Mouse (Mus musculus): ENCODE measurements around the gene Stard10.

The Stard10 gene

DNA sequence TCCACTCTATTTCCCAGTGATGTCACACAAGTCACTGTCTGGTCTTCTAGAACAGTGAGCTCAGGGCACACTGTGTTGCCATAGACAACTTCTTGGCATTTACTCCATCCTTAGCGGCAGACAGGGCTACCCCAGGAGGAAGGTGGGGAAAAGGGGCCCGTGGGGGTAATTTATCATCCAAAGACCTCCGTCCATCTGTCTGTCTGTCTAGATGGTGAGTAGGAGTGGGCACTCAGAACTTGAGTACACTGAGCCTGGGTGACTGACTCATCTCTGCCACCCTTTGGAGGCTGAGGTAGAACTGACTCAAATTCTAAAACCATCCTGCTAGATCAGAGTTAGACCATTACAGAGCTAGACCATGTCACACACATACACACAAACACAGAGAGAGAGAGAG is at the start of gene Stard10:
Gene Stard10 (plus strand): TSS at position 73 of the 400 bp plus-strand sequence.
- DNase-seq (ENCODE audit: inconsistent ontology term) = no peak

DNA sequence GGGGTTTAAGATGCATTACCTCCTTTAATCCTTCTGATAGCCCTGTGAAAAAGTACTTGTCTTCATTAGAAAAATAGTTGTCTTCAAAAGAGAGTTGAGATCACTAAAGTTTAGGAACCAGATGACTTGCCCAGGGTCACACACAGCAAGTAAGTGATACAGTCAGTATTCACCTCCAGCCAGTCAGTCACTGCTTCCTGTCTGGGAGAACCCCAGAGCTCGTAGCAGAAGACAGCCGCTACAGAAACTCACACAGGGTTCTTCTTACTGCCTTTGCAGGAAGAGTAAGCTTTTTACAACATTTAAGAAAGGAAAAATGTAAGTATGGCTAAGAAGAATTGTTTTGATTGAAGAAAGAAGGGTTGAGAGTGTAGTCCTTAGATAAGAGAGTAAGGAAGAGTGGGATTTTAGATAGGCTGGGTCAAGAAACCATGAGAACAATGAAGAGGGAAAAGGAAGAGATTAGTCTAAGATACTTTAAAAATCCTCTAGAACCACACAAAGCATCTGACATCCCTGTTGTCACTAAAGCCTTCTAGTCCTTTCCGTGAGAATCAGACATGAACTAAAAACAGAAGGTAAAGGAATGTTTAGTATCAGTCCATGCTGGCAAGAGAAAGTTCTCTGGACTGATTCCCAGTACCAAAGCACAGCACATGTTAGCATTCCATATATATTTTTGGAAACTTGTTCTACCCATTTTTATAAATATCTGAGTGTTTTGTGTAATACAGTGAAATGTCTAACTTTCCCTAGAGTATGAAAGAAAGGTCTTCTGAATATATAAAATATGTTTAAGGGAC is 49.2 kb upstream of the Stard10 start:
- no peak for DNase-seq (ENCODE audit: inconsistent ontology term)

DNA sequence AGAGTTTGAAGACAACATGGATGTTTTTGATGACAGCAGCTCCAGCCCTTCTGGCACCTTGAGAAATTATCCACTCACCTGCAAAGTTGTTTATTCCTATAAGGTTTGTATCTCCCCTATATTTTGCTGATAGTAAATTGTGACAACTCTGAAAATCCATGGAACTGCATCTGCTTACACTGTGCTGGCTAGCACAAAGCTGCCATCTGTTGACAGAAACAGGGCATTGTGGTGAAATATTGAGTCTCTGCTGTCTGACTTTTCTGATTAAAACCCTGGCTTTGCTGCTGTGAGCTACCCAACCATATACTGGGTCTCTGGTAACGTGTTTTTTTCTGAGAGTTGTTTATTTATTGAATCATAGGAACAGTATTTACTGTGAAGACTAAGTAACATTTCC is 45.3 kb upstream of the Stard10 start:
- DNase-seq (ENCODE audit: inconsistent ontology term) = no peak

DNA sequence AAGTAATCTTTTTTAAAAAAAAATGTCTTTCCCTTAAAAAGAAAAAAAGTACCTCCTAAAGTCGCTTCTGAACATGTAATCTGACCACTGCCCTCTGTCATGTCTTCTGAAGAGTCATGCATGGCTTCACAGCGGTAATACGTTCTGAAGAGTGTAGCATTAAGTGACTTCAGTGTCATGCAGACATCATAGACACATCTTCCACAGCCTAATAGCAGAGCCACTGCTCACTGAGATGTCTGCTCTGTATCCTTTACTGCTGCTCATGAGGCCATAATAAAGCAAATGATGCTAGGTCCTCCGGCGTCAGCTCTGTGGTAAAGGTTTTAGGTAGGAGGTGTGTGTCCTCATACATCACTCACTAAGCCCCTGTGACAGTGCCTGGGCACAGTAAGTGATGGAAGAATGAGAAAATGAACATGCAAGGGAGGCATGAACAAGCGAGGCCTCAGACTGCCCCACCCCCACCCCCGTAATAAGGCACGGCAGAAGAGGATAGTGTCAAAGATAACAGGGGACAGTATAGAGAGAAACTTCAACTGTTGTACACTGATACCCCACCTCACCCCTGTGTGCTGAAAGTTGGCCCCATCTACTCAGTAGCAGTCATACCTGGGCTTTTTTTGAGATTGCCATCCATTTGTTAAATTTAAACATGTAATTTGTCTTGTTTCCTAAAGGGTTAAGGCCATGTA is 44.3 kb upstream of the Stard10 start:
- no peak for DNase-seq (ENCODE audit: inconsistent ontology term)

DNA sequence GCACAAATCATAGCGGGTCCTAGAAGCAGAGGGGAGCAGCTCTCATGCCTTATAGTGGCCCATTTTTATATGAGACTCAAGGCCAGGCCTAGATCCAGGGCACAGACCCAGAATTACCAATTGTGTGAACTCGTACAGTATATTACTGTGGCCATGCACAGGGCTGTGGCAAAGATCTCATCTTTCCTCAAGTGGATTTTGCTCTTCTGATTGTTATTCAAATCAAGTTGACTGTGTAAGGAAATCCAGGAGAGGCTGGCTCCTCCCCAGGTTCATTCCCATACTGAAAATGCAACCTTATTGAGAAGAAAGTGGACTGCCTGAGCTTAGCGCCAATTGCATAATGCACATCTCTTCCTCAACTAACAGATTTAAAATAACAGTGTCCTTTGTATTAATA is 34.2 kb upstream of the Stard10 start:
- no peak for DNase-seq (ENCODE audit: inconsistent ontology term)

DNA sequence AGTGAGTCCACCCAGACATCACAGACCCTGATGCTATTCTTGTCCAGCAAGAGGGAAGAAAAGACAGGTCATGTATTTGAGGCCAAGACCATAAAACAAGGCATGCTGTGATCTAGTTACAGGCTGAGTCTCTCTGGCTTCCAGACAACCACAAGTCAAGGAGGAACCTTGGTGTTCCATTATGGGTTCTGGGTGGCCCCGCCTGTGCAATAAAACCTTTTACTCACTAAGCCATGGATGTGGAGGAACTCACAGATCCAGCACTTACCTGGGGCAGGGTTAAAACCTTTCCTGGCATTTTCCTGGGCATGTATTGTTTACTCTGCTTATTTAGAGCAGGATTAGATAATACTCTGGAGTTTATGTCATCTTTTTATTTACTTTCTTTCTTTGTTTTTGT is 32.4 kb upstream of the Stard10 start:
- no peak for DNase-seq (ENCODE audit: inconsistent ontology term)

DNA sequence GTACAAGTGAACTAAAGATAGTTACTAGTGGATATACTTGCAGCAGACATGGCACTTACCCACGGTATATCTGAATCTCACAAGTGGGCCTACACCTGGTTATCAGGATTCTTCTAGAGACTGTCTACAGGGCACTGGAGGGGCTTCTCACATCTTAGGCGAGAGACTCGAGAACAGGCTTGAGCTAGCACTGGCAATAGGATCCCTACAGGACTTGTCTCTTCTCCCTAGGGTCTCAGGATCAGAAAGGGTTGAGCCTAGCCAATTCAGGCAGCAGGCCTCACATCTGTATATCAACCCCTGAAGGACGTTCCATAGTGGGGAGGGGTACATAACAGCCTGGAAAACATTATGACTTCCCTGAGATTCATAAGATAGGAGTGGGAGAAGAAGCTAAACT is 30.0 kb upstream of the Stard10 start:
- DNase-seq (ENCODE audit: inconsistent ontology term) = no peak

DNA sequence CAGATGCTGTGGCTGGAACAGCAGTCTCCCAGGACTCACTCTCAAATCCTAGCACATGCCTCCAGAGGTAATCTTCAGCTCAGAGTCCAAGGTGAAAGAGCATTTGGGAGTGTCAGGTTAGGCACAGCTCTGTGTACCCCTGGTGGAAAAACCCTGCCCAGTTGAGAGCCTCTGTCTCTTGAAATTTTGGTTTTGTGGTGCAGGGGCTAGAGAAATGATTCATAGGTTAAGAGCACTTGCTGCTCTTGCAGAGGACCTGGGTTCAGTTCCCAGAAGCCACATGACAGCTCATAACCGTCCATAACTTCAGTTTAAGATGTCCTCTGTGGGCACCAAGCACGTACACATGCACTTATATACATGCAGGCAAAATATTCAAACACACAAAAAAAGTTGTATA is 29.1 kb upstream of the Stard10 start:
- no peak for DNase-seq (ENCODE audit: inconsistent ontology term)

DNA sequence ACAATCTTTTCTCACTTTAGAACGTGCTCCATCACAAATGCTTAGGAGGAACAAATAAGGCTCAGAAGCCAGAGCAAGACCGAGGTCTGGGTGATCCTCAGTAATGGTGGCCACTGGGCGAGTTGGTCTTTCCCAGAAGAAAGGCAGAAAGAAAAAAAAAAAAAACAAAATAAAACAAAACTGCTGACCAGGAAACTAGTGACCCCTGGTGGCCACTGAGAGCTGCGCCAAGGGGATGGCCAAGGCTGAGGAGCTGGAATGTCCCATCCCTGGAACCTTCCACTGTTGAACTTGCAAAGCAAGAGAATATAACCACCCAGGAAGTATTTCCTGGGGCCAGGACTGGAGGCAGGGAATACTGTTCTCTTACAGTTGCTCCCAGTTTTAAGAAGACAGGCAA is 28.4 kb upstream of the Stard10 start:
- DNase-seq (ENCODE audit: inconsistent ontology term) = peak; percentile 50

DNA sequence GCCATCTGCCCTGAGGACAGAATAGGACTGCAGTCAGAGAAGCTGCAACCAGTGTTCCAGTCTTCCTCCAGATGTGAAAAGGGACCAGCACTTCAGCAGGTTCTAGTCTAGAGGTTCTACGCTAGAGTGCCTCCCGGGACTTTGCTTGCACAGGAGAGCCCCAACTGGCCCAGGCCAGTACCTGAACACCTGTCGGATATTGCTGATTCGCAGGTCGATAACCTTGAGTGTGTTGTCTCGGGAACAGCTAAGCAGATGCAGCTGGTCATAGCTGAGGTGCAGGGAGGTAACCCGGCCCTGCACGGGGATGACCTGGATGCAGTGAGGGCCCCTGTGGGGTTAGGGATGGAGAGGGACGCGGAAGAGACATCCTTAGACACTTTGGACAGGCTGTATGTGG is 26.5 kb upstream of the Stard10 start:
- DNase-seq (ENCODE audit: inconsistent ontology term) = no peak

DNA sequence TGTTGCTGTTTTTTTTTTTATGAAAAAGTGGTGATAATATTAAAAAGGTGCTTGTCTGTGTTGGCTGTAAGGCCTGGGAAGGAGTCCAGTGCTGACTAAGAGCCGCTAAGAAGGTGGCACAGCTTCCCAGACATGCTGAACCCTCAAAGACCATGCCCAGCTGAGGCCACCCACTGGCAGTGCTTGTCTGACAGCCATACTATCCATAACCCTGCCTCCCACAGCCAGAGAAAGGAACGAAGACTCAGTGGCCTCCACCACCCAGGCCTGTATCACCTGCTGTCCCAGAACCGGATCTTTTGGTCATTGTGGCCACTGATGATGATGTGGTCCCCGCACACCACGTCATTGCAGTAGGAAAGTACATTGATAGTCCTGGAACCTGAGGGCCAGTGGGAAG is 25.7 kb upstream of the Stard10 start:
- no peak for DNase-seq (ENCODE audit: inconsistent ontology term)

DNA sequence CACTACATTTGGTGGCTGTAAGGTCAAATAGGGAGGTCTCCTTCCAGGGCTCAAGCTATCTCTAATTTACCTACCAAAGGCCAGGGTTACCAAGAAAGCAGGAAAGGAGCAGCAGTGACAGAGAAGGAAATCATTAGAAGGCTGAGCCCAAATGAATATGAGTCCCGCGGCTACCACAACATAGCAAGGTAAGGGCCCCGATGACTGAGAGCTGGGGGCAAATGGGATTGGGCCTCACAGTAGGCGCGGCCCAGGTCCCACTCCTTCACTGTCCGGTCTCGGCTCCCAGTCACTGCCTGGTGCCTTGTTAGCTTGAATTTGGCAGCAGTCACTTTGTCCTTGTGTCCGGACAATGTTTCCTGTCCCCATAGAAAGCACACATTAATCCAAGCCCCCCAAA is 25.2 kb upstream of the Stard10 start:
- DNase-seq (ENCODE audit: inconsistent ontology term) = no peak

DNA sequence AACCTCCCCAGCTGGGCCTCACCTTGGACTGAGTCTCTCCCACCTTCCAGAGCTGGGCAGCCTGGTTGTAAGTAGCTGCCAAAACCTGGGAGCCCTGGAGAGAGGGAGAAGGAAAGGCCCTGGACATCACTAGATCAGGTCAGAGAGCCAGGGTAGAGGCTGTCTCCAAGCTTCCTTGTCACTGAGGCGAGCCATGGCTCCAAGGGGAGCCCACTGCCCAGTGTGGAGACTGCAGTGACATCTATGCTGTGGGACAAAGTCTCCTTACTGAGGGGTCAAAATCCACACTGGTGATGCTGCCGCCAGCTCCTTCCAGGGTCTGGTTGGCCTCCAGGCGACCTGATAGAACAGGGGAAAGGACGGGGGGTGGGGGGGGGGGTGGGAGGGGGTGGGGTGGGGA is 24.8 kb upstream of the Stard10 start:
- no peak for DNase-seq (ENCODE audit: inconsistent ontology term)

DNA sequence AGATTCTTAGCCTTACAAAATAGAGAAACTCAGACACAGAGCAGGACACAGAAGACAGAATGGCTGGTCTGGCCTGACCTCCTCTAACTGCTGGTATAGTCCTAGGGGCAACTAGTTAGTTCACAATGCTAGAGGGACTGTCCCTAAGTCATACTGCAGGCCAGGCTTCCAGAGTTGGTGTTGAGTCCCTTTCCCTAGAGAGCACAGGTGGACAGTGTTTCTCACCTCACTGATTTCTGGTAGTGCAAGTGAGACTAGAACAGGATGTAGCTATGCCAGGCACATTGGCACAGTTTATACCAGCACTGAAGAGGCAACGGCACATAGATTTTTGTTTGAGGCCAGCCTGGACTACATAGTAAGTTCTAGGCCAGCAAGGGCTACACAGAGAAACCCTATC is 24.2 kb upstream of the Stard10 start:
- no peak for DNase-seq (ENCODE audit: inconsistent ontology term)

DNA sequence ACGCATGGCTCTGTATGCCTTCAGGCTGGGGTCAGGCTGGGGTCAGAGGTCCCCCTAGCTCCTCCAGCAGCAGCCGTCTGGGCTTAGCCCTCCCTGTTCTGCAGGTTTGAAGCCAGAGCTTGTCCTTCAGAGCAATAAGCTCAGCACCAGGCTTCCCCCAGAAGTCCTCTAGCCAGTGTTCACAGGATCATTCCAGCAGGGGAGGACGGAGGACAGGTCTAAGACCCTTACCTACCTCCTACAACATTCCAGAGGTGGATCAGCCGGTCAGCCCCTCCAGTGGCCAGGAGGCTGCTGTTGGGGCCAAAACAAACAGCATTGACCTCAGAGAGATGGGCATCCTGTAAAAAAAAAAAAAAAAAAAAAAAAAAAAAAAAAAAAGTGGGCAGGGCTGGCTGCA is 23.7 kb upstream of the Stard10 start:
- DNase-seq (ENCODE audit: inconsistent ontology term) = no peak

DNA sequence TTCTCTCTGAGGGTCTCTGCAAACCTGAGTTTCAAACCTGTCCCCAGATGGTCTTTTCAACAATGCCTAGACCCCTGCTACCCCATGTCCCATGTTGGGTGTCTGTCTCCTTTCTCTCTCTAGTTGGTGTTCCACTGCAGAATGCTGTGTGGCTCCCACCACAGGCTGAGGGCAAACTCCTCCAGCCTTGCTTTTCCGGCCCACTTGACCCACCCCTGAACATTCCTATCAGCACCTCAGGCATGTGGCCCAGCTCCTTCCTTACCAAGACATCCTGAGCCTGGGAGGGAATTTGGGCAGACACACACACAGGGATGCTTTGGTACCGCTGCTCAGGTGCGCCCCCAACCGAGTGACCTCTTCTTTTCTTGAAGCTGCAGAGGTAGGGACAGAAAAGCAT is 23.3 kb upstream of the Stard10 start:
- no peak for DNase-seq (ENCODE audit: inconsistent ontology term)

DNA sequence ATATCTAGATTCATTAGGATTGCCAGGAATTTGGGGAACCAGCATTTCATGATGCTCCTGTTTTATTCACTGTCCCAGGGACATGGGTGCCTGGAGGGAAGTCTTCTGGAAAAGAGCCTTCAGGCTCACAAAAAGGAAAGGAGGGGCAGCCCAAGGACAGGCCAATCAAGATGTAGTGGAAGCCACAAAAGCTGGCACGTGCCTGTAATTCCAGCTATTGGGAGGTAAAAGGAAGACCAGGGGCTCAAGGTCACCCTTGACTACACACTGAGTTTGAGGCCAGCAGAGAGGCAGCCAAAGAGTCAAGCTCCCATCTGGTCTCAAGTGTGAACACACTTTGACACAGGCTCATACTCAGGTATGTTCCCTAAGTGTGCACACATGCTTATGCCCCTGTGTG is 21.4 kb upstream of the Stard10 start:
- no peak for DNase-seq (ENCODE audit: inconsistent ontology term)

DNA sequence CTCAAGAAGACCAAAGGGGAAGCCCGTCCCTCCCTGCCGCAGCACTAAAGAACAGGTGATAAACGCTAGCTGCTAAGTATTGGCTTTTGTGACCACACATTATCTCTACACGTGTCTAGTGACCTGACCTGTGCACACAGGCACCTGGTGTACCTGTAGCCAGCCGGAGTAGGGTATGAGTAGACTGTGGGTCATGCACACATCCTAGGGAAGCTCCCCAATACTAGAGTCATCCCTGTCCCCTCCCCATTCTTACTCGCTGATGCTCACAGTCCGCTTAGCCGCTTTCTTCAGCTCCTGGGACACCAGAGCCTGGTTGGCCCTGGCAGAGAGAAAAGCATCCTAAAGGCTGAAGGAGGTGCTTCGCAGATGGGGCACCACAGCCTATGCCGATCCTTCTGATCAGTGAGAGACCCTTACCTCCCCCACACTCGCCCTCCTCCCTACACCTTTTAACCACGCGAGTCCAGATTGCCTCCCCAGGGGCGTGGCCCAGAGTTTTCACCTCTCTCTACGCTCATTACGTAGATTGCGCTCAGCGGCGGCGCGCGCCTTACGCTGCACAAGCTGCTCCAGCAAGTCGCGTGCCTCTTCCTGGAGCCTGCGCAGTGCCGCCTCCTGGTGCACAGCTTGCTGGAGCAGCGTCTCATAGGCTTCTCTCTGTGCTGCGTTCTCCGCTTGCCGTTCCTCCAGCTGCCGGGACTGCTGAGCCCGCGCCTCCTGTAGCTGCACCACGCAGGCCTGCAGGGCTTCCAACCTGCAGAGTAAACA is 20.4 kb upstream of the Stard10 start:
- peak; percentile 57 for DNase-seq (ENCODE audit: inconsistent ontology term)

DNA sequence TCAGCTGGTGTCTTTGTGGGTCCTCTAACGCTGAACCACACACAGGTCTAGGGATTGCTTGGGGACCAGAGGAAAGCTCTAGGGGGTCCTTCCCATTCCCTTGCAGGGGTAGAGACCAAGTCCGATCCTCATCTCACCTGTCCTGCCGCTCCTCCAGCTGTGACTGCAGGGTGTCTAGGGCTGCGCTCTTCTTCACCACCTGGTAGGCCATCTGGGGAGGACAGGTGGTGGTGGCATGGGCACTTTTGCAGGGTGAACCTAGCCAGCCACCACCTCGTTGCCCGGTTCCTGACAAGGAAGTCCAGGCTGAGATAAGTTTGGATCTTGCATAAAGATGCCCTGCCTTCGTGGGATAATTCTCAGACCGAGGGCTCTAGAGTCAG is 19.9 kb upstream of the Stard10 start:
- no peak for DNase-seq (ENCODE audit: inconsistent ontology term)

DNA sequence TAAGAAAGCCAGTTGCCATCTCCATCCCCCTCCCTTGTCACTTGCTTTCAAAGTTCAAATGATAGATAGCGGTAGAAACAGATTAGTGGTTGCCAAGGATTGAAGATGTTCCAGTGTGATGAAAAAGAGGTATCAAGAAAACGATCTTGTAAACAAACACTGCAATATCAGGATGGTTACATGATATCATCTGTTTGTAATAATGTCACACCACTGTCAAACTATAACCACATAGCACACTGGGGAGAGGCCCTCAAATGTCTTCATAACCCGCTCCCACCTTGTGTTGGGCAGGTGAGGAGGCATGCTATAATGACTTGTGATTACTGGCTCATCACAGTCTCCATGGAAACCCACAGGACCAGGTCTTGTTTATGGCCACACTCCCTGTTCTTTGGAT is 18.5 kb upstream of the Stard10 start:
- no peak for DNase-seq (ENCODE audit: inconsistent ontology term)

DNA sequence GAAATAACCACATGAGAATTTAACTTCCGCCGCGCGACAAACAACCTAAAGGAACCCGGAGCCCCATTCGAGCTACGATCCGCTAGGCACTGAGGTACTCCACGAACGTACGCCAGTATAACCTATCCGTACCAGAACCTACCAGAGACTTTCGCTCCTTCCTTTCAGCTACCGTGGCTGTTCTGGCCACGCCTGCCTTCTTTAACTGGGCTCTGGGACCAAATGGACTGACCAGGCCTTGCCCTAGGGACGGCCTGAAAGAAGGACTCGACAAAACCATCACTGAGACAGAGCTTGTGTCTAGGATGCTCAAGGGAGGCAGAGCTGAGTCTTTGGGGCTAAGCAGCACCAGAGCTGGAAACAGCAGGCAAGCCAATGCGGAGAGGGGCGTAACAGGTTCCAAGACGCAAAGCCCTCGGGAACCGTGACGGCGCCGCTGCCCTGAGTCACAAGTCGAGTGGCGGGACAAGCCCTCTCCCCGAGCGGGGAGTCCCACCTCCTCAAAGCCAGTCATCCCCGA is 15.5 kb upstream of the Stard10 start:
- DNase-seq (ENCODE audit: inconsistent ontology term) = no peak

DNA sequence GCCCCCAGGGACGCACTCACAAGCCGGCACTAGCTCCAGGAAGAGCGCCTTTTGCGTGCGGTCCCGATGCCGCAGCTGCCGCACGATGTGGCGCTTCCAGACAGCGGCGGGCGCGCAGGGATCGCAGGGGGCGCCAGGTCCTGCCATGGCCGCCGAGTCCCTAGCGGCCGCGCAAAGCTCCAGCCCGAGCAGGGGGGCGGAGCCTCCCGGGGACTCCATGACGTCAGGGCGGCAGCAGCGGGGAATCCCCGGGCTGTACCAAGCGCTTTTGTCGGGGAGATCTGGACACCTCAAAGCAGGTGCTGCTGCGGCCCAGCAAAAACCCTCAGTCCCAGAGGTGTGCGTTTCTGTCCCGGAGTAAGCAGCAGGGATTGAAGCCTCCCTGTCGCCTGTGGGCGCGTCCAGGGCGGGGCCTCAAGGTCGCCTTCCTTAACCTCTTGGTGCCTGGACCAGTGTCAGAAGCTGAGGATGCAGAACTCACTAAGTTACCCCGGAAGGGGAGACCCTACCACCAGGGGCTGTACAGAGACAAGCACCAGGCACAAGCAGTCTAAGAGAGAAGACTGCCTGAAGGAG is 14.9 kb upstream of the Stard10 start, which contains the start of gene Atg16l2:
Gene Atg16l2 (minus strand): TSS at position 371 of the 576 bp plus-strand sequence.
- peak; percentile 98 for DNase-seq (ENCODE audit: inconsistent ontology term)

All from Muller cell, postnatal 12 days (primary cell).